Mouse (Mus musculus): ENCODE data around the gene Zfp536. TPM values are rescaled to one million over a fixed set of nuclear protein-coding genes. Genes with fewer than 3 reads are reported as not detected.

The Zfp536 gene
- polyA plus RNA-seq, 1 experiment from 2014 or later, result 2.8 TPM

GRCm38 (mm10) chr7:37484946-37485345 lies 288.5 kb downstream of the Zfp536 start:
- 77% methylated on average over 3 of the region's 3 CpGs for WGBS (ENCODE audit: insufficient replicate concordance)
- Histone ChIP-seq H3K27ac (ENCODE audit: low read depth, low read length) (no peak overlapping the region), H3K9me3 (replicated peaks; ENCODE audit: control insufficient read depth, low read length) (no peaks in the 10 kb centered on the region), H3K27me3 (ENCODE audit: control insufficient read depth, insufficient read depth, low read length) (no peaks in the 10 kb centered on the region), H3K9ac (ENCODE audit: low read depth, low read length) (no peak overlapping the region), H3K4me1 (ENCODE audit: control insufficient read depth, insufficient read depth, low read length) (no peaks in the 10 kb centered on the region), H3K4me3 (ENCODE audit: low read depth, low read length) (no peak overlapping the region), H3K4me2 (no peak overlapping the region), H3K36me3 (ENCODE audit: control insufficient read depth, insufficient read depth, low read length) (no peaks in the 10 kb centered on the region)
- no peak for ATAC-seq (replicated peaks; ENCODE audit: insufficient number of reproducible peaks, low FRiP score, low TSS enrichment)

GRCm38 (mm10) chr7:37482564-37482963 lies 290.9 kb downstream of the Zfp536 start:
- no peaks in the 10 kb centered on the region for H3K4me1 ChIP-seq (ENCODE audit: control insufficient read depth, insufficient read depth, low read length)
- H3K9ac ChIP-seq (ENCODE audit: low read depth, low read length), result no peak overlapping the region
- H3K9me3 ChIP-seq (replicated peaks; ENCODE audit: control insufficient read depth, low read length), result no peaks in the 10 kb centered on the region
- no peaks in the 10 kb centered on the region for H3K36me3 ChIP-seq (ENCODE audit: control insufficient read depth, insufficient read depth, low read length)
- no peak overlapping the region for H3K4me2 ChIP-seq
- ATAC-seq (replicated peaks; ENCODE audit: insufficient number of reproducible peaks, low FRiP score, low TSS enrichment), result no peak
- no peak overlapping the region for H3K4me3 ChIP-seq (ENCODE audit: low read depth, low read length)
- no peaks in the 10 kb centered on the region for H3K27me3 ChIP-seq (ENCODE audit: control insufficient read depth, insufficient read depth, low read length)
- no peak overlapping the region for H3K27ac ChIP-seq (ENCODE audit: low read depth, low read length)
- WGBS (ENCODE audit: insufficient replicate concordance), result 68% methylated on average over 4 of the region's 4 CpGs

- 83% methylated on average over 6 of the region's 6 CpGs for WGBS (ENCODE audit: insufficient replicate concordance)
- H3K4me3 ChIP-seq (ENCODE audit: low read depth, low read length), result no peak overlapping the region
- no peak for ATAC-seq (replicated peaks; ENCODE audit: insufficient number of reproducible peaks, low FRiP score, low TSS enrichment)
- H3K9me3 ChIP-seq (replicated peaks; ENCODE audit: control insufficient read depth, low read length), result no peaks in the 10 kb centered on the region
- no peak overlapping the region for H3K4me2 ChIP-seq
- no peaks in the 10 kb centered on the region for H3K27me3 ChIP-seq (ENCODE audit: control insufficient read depth, insufficient read depth, low read length)
- H3K4me1 ChIP-seq (ENCODE audit: control insufficient read depth, insufficient read depth, low read length), result no peaks in the 10 kb centered on the region
- no peaks in the 10 kb centered on the region for H3K36me3 ChIP-seq (ENCODE audit: control insufficient read depth, insufficient read depth, low read length)
- H3K9ac ChIP-seq (ENCODE audit: low read depth, low read length), result no peak overlapping the region
- H3K27ac ChIP-seq (ENCODE audit: low read depth, low read length), result no peak overlapping the region
Measured at GRCm38 (mm10) chr7:37481165-37481564, 292.3 kb downstream of the Zfp536 start.

GRCm38 (mm10) chr7:37477309-37477708 lies 296.1 kb downstream of the Zfp536 start:
- Histone ChIP-seq H3K4me1 (ENCODE audit: control insufficient read depth, insufficient read depth, low read length) (no peaks in the 10 kb centered on the region), H3K27ac (ENCODE audit: low read depth, low read length) (no peak overlapping the region), H3K9me3 (replicated peaks; ENCODE audit: control insufficient read depth, low read length) (no peaks in the 10 kb centered on the region), H3K27me3 (ENCODE audit: control insufficient read depth, insufficient read depth, low read length) (no peaks in the 10 kb centered on the region), H3K4me3 (ENCODE audit: low read depth, low read length) (no peak overlapping the region), H3K9ac (ENCODE audit: low read depth, low read length) (no peak overlapping the region), H3K4me2 (no peak overlapping the region), H3K36me3 (ENCODE audit: control insufficient read depth, insufficient read depth, low read length) (no peaks in the 10 kb centered on the region)
- ATAC-seq (replicated peaks; ENCODE audit: insufficient number of reproducible peaks, low FRiP score, low TSS enrichment), result no peak
- 73% methylated on average over 5 of the region's 5 CpGs for WGBS (ENCODE audit: insufficient replicate concordance)

GRCm38 (mm10) chr7:37475485-37475884 lies 298.0 kb downstream of the Zfp536 start:
- H3K4me3 ChIP-seq (ENCODE audit: low read depth, low read length), result no peak overlapping the region
- no peaks in the 10 kb centered on the region for H3K4me1 ChIP-seq (ENCODE audit: control insufficient read depth, insufficient read depth, low read length)
- no peaks in the 10 kb centered on the region for H3K9me3 ChIP-seq (replicated peaks; ENCODE audit: control insufficient read depth, low read length)
- 53% methylated on average over 2 of the region's 2 CpGs for WGBS (ENCODE audit: insufficient replicate concordance)
- H3K4me2 ChIP-seq, result no peak overlapping the region
- H3K27me3 ChIP-seq (ENCODE audit: control insufficient read depth, insufficient read depth, low read length), result no peaks in the 10 kb centered on the region
- H3K9ac ChIP-seq (ENCODE audit: low read depth, low read length), result no peak overlapping the region
- H3K27ac ChIP-seq (ENCODE audit: low read depth, low read length), result no peak overlapping the region
- no peaks in the 10 kb centered on the region for H3K36me3 ChIP-seq (ENCODE audit: control insufficient read depth, insufficient read depth, low read length)
- ATAC-seq (replicated peaks; ENCODE audit: insufficient number of reproducible peaks, low FRiP score, low TSS enrichment), result no peak

- no peaks in the 10 kb centered on the region for H3K36me3 ChIP-seq (ENCODE audit: control insufficient read depth, insufficient read depth, low read length)
- H3K4me1 ChIP-seq (ENCODE audit: control insufficient read depth, insufficient read depth, low read length), result no peaks in the 10 kb centered on the region
- no peaks in the 10 kb centered on the region for H3K9me3 ChIP-seq (replicated peaks; ENCODE audit: control insufficient read depth, low read length)
- H3K27ac ChIP-seq (ENCODE audit: low read depth, low read length), result no peak overlapping the region
- no peak overlapping the region for H3K4me3 ChIP-seq (ENCODE audit: low read depth, low read length)
- H3K4me2 ChIP-seq, result no peak overlapping the region
- WGBS (ENCODE audit: insufficient replicate concordance), result 39% methylated on average over 8 of the region's 8 CpGs
- no peak; the same call in 1 of the 2 replicates for ATAC-seq (replicated peaks; ENCODE audit: insufficient number of reproducible peaks, low FRiP score, low TSS enrichment)
- H3K9ac ChIP-seq (ENCODE audit: low read depth, low read length), result no peak overlapping the region
- no peaks in the 10 kb centered on the region for H3K27me3 ChIP-seq (ENCODE audit: control insufficient read depth, insufficient read depth, low read length)
Measured at GRCm38 (mm10) chr7:37474284-37474683, 299.2 kb downstream of the Zfp536 start.

- Histone ChIP-seq H3K9ac (ENCODE audit: low read depth, low read length) (no peak overlapping the region), H3K4me3 (ENCODE audit: low read depth, low read length) (no peak overlapping the region), H3K27ac (ENCODE audit: low read depth, low read length) (no peak overlapping the region), H3K4me2 (no peak overlapping the region), H3K4me1 (ENCODE audit: control insufficient read depth, insufficient read depth, low read length) (no peaks in the 10 kb centered on the region), H3K27me3 (ENCODE audit: control insufficient read depth, insufficient read depth, low read length) (no peaks in the 10 kb centered on the region), H3K9me3 (replicated peaks; ENCODE audit: control insufficient read depth, low read length) (no peaks in the 10 kb centered on the region), H3K36me3 (ENCODE audit: control insufficient read depth, insufficient read depth, low read length) (no peaks in the 10 kb centered on the region)
- 56% methylated on average over 24 of the region's 24 CpGs for WGBS (ENCODE audit: insufficient replicate concordance)
- no peak for ATAC-seq (replicated peaks; ENCODE audit: insufficient number of reproducible peaks, low FRiP score, low TSS enrichment)
Measured at GRCm38 (mm10) chr7:37473311-37474084, 299.9 kb downstream of the Zfp536 start.

GRCm38 (mm10) chr7:37471726-37472125 lies 301.7 kb downstream of the Zfp536 start:
- Histone ChIP-seq H3K27ac (ENCODE audit: low read depth, low read length) (no peak overlapping the region), H3K36me3 (ENCODE audit: control insufficient read depth, insufficient read depth, low read length) (no peaks in the 10 kb centered on the region), H3K27me3 (ENCODE audit: control insufficient read depth, insufficient read depth, low read length) (no peaks in the 10 kb centered on the region), H3K4me1 (ENCODE audit: control insufficient read depth, insufficient read depth, low read length) (no peaks in the 10 kb centered on the region), H3K4me3 (ENCODE audit: low read depth, low read length) (no peak overlapping the region), H3K4me2 (no peak overlapping the region), H3K9ac (ENCODE audit: low read depth, low read length) (no peak overlapping the region), H3K9me3 (replicated peaks; ENCODE audit: control insufficient read depth, low read length) (no peaks in the 10 kb centered on the region)
- 56% methylated on average over 8 of the region's 8 CpGs for WGBS (ENCODE audit: insufficient replicate concordance)
- ATAC-seq (replicated peaks; ENCODE audit: insufficient number of reproducible peaks, low FRiP score, low TSS enrichment), result no peak
